Mouse (Mus musculus): ENCODE measurements at regions not wholly inside any gene's neighbourhood (a gene's known extent, or its start where the extent isn't known, plus 50 kb on each side); places are given as distances from the start of the nearest gene placed in this dataset.
A peak's percentile ranks its signal among the peaks of the same experiment; 100 is the strongest.

GRCm38 (mm10) chr12:98337644-98338043 is 69.2 kb downstream of the Gpr65 start:
- 26% methylated on average over 3 of the region's 3 CpGs for WGBS
- no peak for DNase-seq
- TF ChIP-seq POLR2A (IDR thresholded peaks at IDR 0.05; ENCODE audit: borderline replicate concordance, extremely low read depth, low read depth, low read length) (no peak), CTCF (IDR thresholded peaks at IDR 0.05; ENCODE audit: insufficient read depth, low read length) (no peak)
- Histone ChIP-seq H3K4me3 (replicated peaks; ENCODE audit: extremely low read depth, low read depth, low read length) (no peak overlapping the region), H3K4me1 (ENCODE audit: control insufficient read depth, insufficient read depth, low read length) (no peaks in the 10 kb centered on the region)

- no peaks in the 10 kb centered on the region for H3K4me1 ChIP-seq (ENCODE audit: control insufficient read depth, insufficient read depth, low read length)
- TF ChIP-seq CTCF (IDR thresholded peaks at IDR 0.05; ENCODE audit: insufficient read depth, low read length) (no peak), POLR2A (IDR thresholded peaks at IDR 0.05; ENCODE audit: borderline replicate concordance, extremely low read depth, low read depth, low read length) (no peak)
- WGBS, result 84% methylated on average over 9 of the region's 9 CpGs
Measured at GRCm38 (mm10) chr12:98339536-98339935, 71.1 kb downstream of the Gpr65 start.

GRCm38 (mm10) chr12:98342158-98342557 is 73.7 kb downstream of the Gpr65 start:
- Histone ChIP-seq H3K4me3 (replicated peaks; ENCODE audit: extremely low read depth, low read depth, low read length) (no peak overlapping the region), H3K4me1 (ENCODE audit: control insufficient read depth, insufficient read depth, low read length) (no peaks in the 10 kb centered on the region)
- DNase-seq, result peak; percentile 14
- 90% methylated on average over 2 of the region's 2 CpGs for WGBS
- TF ChIP-seq CTCF (IDR thresholded peaks at IDR 0.05; ENCODE audit: insufficient read depth, low read length) (peak; percentile 69), POLR2A (IDR thresholded peaks at IDR 0.05; ENCODE audit: borderline replicate concordance, extremely low read depth, low read depth, low read length) (no peak)

More at GRCm38 (mm10) chr12:98339536-98339935, 71.1 kb downstream of the Gpr65 start:
- no peak overlapping the region for H3K4me3 ChIP-seq (replicated peaks; ENCODE audit: extremely low read depth, low read depth, low read length)
- DNase-seq, result no peak

- 65% methylated on average over 7 of the region's 7 CpGs for WGBS
- Histone ChIP-seq H3K4me1 (ENCODE audit: control insufficient read depth, insufficient read depth, low read length) (no peaks in the 10 kb centered on the region), H3K4me3 (replicated peaks; ENCODE audit: extremely low read depth, low read depth, low read length) (no peak overlapping the region)
- no peak for TF ChIP-seq CTCF (IDR thresholded peaks at IDR 0.05; ENCODE audit: insufficient read depth, low read length)
- TF ChIP-seq POLR2A (IDR thresholded peaks at IDR 0.05; ENCODE audit: borderline replicate concordance, extremely low read depth, low read depth, low read length), result no peak
- no peak for DNase-seq
Measured at GRCm38 (mm10) chr12:98343653-98344052, 75.2 kb downstream of the Gpr65 start.

GRCm38 (mm10) chr12:98347056-98347455 is 78.6 kb downstream of the Gpr65 start:
- 80% methylated on average over 6 of the region's 6 CpGs for WGBS
- Histone ChIP-seq H3K4me1 (ENCODE audit: control insufficient read depth, insufficient read depth, low read length) (no peaks in the 10 kb centered on the region), H3K4me3 (replicated peaks; ENCODE audit: extremely low read depth, low read depth, low read length) (no peak overlapping the region)
- no peak for DNase-seq
- TF ChIP-seq POLR2A (IDR thresholded peaks at IDR 0.05; ENCODE audit: borderline replicate concordance, extremely low read depth, low read depth, low read length) (no peak), CTCF (IDR thresholded peaks at IDR 0.05; ENCODE audit: insufficient read depth, low read length) (no peak)

- TF ChIP-seq CTCF (IDR thresholded peaks at IDR 0.05; ENCODE audit: insufficient read depth, low read length) (0 out of 2 replicates have a peak, but pooled peaks have one; percentile 22), POLR2A (IDR thresholded peaks at IDR 0.05; ENCODE audit: borderline replicate concordance, extremely low read depth, low read depth, low read length) (no peak)
- peak; percentile 16 for DNase-seq
- no peak overlapping the region for H3K4me3 ChIP-seq (replicated peaks; ENCODE audit: extremely low read depth, low read depth, low read length)
- H3K4me1 ChIP-seq (ENCODE audit: control insufficient read depth, insufficient read depth, low read length), result no peaks in the 10 kb centered on the region
- 66% methylated on average over 13 of the region's 13 CpGs for WGBS
Measured at GRCm38 (mm10) chr12:98347550-98348318, 79.3 kb downstream of the Gpr65 start.

- H3K4me1 ChIP-seq (ENCODE audit: control insufficient read depth, insufficient read depth, low read length), result no peaks in the 10 kb centered on the region
- H3K4me3 ChIP-seq (replicated peaks; ENCODE audit: extremely low read depth, low read depth, low read length), result no peak overlapping the region
- no peak for TF ChIP-seq POLR2A (IDR thresholded peaks at IDR 0.05; ENCODE audit: borderline replicate concordance, extremely low read depth, low read depth, low read length)
- TF ChIP-seq CTCF (IDR thresholded peaks at IDR 0.05; ENCODE audit: insufficient read depth, low read length), result no peak
- DNase-seq, result no peak
- WGBS, result 87% methylated on average over 7 of the region's 7 CpGs
Measured at GRCm38 (mm10) chr12:98349864-98350643, 81.6 kb downstream of the Gpr65 start.

- Histone ChIP-seq H3K4me3 (replicated peaks; ENCODE audit: extremely low read depth, low read depth, low read length) (no peak overlapping the region), H3K4me1 (ENCODE audit: control insufficient read depth, insufficient read depth, low read length) (no peaks in the 10 kb centered on the region)
- 86% methylated on average over 2 of the region's 2 CpGs for WGBS
- no peak for TF ChIP-seq CTCF (IDR thresholded peaks at IDR 0.05; ENCODE audit: insufficient read depth, low read length)
- no peak for DNase-seq
Measured at GRCm38 (mm10) chr12:98352401-98352800, 84.0 kb downstream of the Gpr65 start.

- 57% methylated on average over 1 of the region's 1 CpGs for WGBS
- DNase-seq, result no peak
- H3K4me3 ChIP-seq (replicated peaks; ENCODE audit: extremely low read depth, low read depth, low read length), result no peak overlapping the region
- TF ChIP-seq CTCF (IDR thresholded peaks at IDR 0.05; ENCODE audit: insufficient read depth, low read length), result no peak
- no peak for TF ChIP-seq POLR2A (IDR thresholded peaks at IDR 0.05; ENCODE audit: borderline replicate concordance, extremely low read depth, low read depth, low read length)
- H3K4me1 ChIP-seq (ENCODE audit: control insufficient read depth, insufficient read depth, low read length), result no peaks in the 10 kb centered on the region
Measured at GRCm38 (mm10) chr12:98354545-98354944, 86.1 kb downstream of the Gpr65 start.
